Mouse (Mus musculus): ENCODE measurements around the gene Entpd7. TPM values are rescaled to one million over a fixed set of nuclear protein-coding genes. Genes with fewer than 3 reads are reported as not detected.

The Entpd7 gene
- polyA plus RNA-seq, 1 experiment from 2014 or later = 7.1 TPM

GRCm38 (mm10) chr19:43709317-43709716 lies 19.8 kb downstream of the Entpd7 start:
- Histone ChIP-seq H3K36me3 (ENCODE audit: control insufficient read depth, insufficient read depth, low read length) (peaks cover 27% of the 10 kb centered on the region), H3K9ac (ENCODE audit: low read depth, low read length) (no peak overlapping the region), H3K4me2 (ENCODE audit: low read length) (no peak overlapping the region), H3K4me3 (ENCODE audit: low read depth, low read length) (no peak overlapping the region), H3K9me3 (replicated peaks; ENCODE audit: control insufficient read depth, low read length, poor library complexity, severe bottlenecking) (no peaks in the 10 kb centered on the region), H3K27me3 (ENCODE audit: control insufficient read depth, insufficient read depth, low read depth, low read length) (no peaks in the 10 kb centered on the region), H3K27ac (ENCODE audit: low read length) (no peak overlapping the region), H3K4me1 (ENCODE audit: control insufficient read depth, insufficient read depth, low read length) (0 out of 2 replicates have a peak, but pooled peaks cover 3% of the 10 kb centered on the region)
- ATAC-seq = no peak
- WGBS = 68% methylated on average over 8 of the region's 8 CpGs

GRCm38 (mm10) chr19:43711159-43711916 lies 21.9 kb downstream of the Entpd7 start:
- Histone ChIP-seq H3K36me3 (ENCODE audit: control insufficient read depth, insufficient read depth, low read length) (peaks cover 11% of the 10 kb centered on the region; the same call in 1 of the 2 replicates), H3K27ac (ENCODE audit: low read length) (no peak overlapping the region), H3K4me2 (ENCODE audit: low read length) (no peak overlapping the region), H3K4me1 (ENCODE audit: control insufficient read depth, insufficient read depth, low read length) (0 out of 2 replicates have a peak, but pooled peaks cover 3% of the 10 kb centered on the region), H3K9ac (ENCODE audit: low read depth, low read length) (no peak overlapping the region), H3K4me3 (ENCODE audit: low read depth, low read length) (no peak overlapping the region), H3K27me3 (ENCODE audit: control insufficient read depth, insufficient read depth, low read depth, low read length) (no peaks in the 10 kb centered on the region), H3K9me3 (replicated peaks; ENCODE audit: control insufficient read depth, low read length, poor library complexity, severe bottlenecking) (no peaks in the 10 kb centered on the region)
- no peak for ATAC-seq
- 59% methylated on average over 22 of the region's 22 CpGs for WGBS

- Histone ChIP-seq H3K9ac (ENCODE audit: low read depth, low read length) (no peak overlapping the region), H3K27ac (ENCODE audit: low read length) (no peak overlapping the region), H3K4me3 (ENCODE audit: low read depth, low read length) (no peak overlapping the region), H3K36me3 (ENCODE audit: control insufficient read depth, insufficient read depth, low read length) (peaks cover 11% of the 10 kb centered on the region; the same call in 1 of the 2 replicates), H3K27me3 (ENCODE audit: control insufficient read depth, insufficient read depth, low read depth, low read length) (no peaks in the 10 kb centered on the region), H3K9me3 (replicated peaks; ENCODE audit: control insufficient read depth, low read length, poor library complexity, severe bottlenecking) (no peaks in the 10 kb centered on the region), H3K4me2 (ENCODE audit: low read length) (no peak overlapping the region), H3K4me1 (ENCODE audit: control insufficient read depth, insufficient read depth, low read length) (0 out of 2 replicates have a peak, but pooled peaks cover 3% of the 10 kb centered on the region)
- no peak for ATAC-seq
- 73% methylated on average over 5 of the region's 5 CpGs for WGBS
Observed at GRCm38 (mm10) chr19:43711971-43712370, 22.5 kb downstream of the Entpd7 start.

DNA sequence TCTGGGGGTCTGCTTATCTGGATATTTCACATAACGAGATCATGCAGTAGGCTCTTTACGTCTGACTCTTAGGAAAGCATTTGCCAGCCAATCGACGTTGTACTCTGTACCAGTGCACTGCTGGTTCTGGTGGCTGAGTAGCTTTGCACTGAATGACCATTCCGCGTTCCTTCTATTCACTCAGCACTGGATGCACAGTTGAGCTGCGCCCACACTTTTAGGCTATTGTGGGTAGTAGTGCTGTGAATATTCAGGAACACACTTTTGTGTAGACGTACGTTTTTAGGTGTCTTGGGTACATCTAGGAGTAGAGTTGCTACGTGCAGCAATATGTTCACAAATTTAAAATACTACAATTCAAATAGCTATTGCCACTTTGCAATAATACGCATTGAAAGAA lies 30.6 kb downstream of the Entpd7 start:
- Histone ChIP-seq H3K27ac (ENCODE audit: low read length) (no peak overlapping the region), H3K4me3 (ENCODE audit: low read depth, low read length) (no peak overlapping the region), H3K4me2 (ENCODE audit: low read length) (no peak overlapping the region), H3K9me3 (replicated peaks; ENCODE audit: control insufficient read depth, low read length, poor library complexity, severe bottlenecking) (no peaks in the 10 kb centered on the region), H3K9ac (ENCODE audit: low read depth, low read length) (no peak overlapping the region), H3K4me1 (ENCODE audit: control insufficient read depth, insufficient read depth, low read length) (no peaks in the 10 kb centered on the region), H3K27me3 (ENCODE audit: control insufficient read depth, insufficient read depth, low read depth, low read length) (no peaks in the 10 kb centered on the region), H3K36me3 (ENCODE audit: control insufficient read depth, insufficient read depth, low read length) (peaks cover 4% of the 10 kb centered on the region)
- no peak for ATAC-seq
- 94% methylated on average over 11 of the region's 11 CpGs for WGBS

DNA sequence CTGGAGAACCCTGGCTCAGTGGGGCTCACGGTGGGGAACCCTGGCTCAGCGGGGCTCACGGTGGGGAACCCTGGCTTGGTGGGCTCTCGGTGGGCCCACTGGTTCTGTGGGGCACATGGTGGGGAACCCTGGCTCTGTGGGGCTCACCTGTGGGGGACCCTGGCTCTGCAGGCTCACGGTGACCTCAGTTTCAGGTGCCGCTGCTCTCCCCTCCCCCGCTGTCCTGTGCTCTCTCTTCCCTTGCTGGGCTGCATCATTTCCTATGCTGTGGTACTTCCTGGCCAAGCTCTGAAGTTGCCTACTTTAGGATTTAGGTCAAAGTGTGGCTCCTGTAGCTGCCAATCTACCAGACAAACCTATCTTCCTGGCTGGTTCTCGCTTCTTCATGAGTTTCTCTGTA lies 33.4 kb downstream of the Entpd7 start:
- H3K4me3 ChIP-seq (ENCODE audit: low read depth, low read length) = no peak overlapping the region
- peaks cover 16% of the 10 kb centered on the region for H3K36me3 ChIP-seq (ENCODE audit: control insufficient read depth, insufficient read depth, low read length)
- no peaks in the 10 kb centered on the region for H3K9me3 ChIP-seq (replicated peaks; ENCODE audit: control insufficient read depth, low read length, poor library complexity, severe bottlenecking)
- 81% methylated on average over 8 of the region's 8 CpGs for WGBS
- H3K4me2 ChIP-seq (ENCODE audit: low read length) = no peak overlapping the region
- H3K27ac ChIP-seq (ENCODE audit: low read length) = no peak overlapping the region
- no peaks in the 10 kb centered on the region for H3K27me3 ChIP-seq (ENCODE audit: control insufficient read depth, insufficient read depth, low read depth, low read length)
- no peak overlapping the region for H3K9ac ChIP-seq (ENCODE audit: low read depth, low read length)
- H3K4me1 ChIP-seq (ENCODE audit: control insufficient read depth, insufficient read depth, low read length) = no peaks in the 10 kb centered on the region
- ATAC-seq = no peak

DNA sequence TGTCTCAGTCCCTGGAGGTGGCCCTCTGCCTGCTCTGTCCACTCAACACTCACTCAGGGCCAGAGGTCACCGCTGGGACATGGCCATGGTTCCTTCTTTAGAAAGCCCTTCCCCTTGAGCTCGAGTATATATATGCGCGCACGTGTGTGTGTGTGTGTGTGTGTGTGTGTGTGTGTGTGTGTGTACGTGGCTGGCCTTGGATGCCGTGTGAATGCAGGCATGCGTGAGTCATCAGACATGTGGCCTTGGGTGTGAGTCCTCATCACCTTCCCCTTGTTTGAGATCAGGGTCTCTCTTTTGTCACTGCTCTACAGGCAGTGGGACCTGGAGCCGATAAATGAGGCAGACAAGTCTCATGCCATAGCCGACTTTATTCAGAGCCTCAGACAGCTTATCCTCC lies 34.0 kb downstream of the Entpd7 start:
- no peak for ATAC-seq
- no peaks in the 10 kb centered on the region for H3K4me1 ChIP-seq (ENCODE audit: control insufficient read depth, insufficient read depth, low read length)
- no peak overlapping the region for H3K4me2 ChIP-seq (ENCODE audit: low read length)
- H3K27ac ChIP-seq (ENCODE audit: low read length) = no peak overlapping the region
- H3K27me3 ChIP-seq (ENCODE audit: control insufficient read depth, insufficient read depth, low read depth, low read length) = no peaks in the 10 kb centered on the region
- WGBS = 82% methylated on average over 9 of the region's 10 CpGs
- no peak overlapping the region for H3K9ac ChIP-seq (ENCODE audit: low read depth, low read length)
- peaks cover 18% of the 10 kb centered on the region for H3K36me3 ChIP-seq (ENCODE audit: control insufficient read depth, insufficient read depth, low read length)
- H3K4me3 ChIP-seq (ENCODE audit: low read depth, low read length) = no peak overlapping the region
- H3K9me3 ChIP-seq (replicated peaks; ENCODE audit: control insufficient read depth, low read length, poor library complexity, severe bottlenecking) = no peaks in the 10 kb centered on the region

GRCm38 (mm10) chr19:43724194-43724593 lies 34.7 kb downstream of the Entpd7 start:
- ATAC-seq = no peak
- peaks cover 21% of the 10 kb centered on the region for H3K36me3 ChIP-seq (ENCODE audit: control insufficient read depth, insufficient read depth, low read length)
- WGBS = 92% methylated on average over 20 of the region's 20 CpGs

DNA sequence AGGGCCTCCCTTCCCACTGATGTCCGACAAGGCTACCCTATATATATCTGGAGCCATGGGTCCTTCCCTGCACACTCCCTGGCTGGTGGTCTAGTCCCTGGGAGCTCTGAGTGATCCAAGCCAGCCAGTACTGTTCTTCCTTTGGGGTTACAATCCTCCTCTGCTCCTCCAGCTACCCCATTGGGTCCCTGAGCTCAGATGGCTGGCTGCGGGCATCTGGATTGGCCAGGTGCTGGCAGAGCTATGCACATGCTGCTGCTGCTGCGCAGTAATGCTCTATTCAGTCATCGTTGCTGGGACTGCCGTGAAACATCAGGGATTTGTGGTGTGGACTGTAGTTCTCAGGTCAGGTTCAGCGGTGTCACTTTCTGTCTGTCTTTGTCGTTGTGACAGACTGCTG lies 35.3 kb downstream of the Entpd7 start:
- Histone ChIP-seq H3K9ac (ENCODE audit: low read depth, low read length) (no peak overlapping the region), H3K4me2 (ENCODE audit: low read length) (no peak overlapping the region), H3K27me3 (ENCODE audit: control insufficient read depth, insufficient read depth, low read depth, low read length) (no peaks in the 10 kb centered on the region), H3K4me1 (ENCODE audit: control insufficient read depth, insufficient read depth, low read length) (no peaks in the 10 kb centered on the region), H3K36me3 (ENCODE audit: control insufficient read depth, insufficient read depth, low read length) (peaks cover 26% of the 10 kb centered on the region), H3K4me3 (ENCODE audit: low read depth, low read length) (no peak overlapping the region), H3K27ac (ENCODE audit: low read length) (no peak overlapping the region), H3K9me3 (replicated peaks; ENCODE audit: control insufficient read depth, low read length, poor library complexity, severe bottlenecking) (no peaks in the 10 kb centered on the region)
- WGBS = 85% methylated on average over 7 of the region's 7 CpGs
- no peak for ATAC-seq

More at GRCm38 (mm10) chr19:43724194-43724593, 34.7 kb downstream of the Entpd7 start:
- Histone ChIP-seq H3K27ac (ENCODE audit: low read length) (no peak overlapping the region), H3K27me3 (ENCODE audit: control insufficient read depth, insufficient read depth, low read depth, low read length) (no peaks in the 10 kb centered on the region), H3K4me3 (ENCODE audit: low read depth, low read length) (no peak overlapping the region), H3K4me2 (ENCODE audit: low read length) (no peak overlapping the region), H3K9ac (ENCODE audit: low read depth, low read length) (no peak overlapping the region), H3K4me1 (ENCODE audit: control insufficient read depth, insufficient read depth, low read length) (no peaks in the 10 kb centered on the region), H3K9me3 (replicated peaks; ENCODE audit: control insufficient read depth, low read length, poor library complexity, severe bottlenecking) (no peaks in the 10 kb centered on the region)

DNA sequence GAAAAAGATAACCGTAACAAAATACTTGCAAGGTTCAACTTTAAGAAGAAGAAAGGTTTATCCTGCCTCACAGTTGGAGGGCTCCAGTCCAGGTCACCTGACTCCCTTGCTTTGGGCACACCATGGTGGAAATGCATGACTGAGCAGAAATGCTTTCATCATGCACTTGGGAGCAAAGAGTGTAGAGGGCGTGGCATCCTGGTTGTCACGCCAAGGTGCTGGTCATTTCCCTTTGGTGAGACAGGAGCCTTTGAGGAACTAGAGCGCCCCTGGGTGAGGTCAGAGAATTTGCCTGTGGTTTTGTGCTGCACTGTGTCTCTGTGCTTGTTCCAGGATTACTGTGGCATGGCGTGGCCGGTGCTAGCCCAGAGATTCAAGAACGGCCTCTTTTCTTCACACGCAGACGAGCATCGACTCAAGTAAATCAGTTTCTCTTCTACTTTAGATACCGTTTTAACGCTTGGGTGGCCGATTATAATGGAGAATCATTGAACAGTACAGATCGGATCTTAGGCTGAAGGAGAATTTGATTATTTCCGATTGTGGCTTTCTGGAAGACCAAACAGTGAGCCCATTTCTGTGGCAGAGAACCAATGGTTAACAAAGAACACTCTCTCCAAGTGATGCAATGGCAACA lies 37.2 kb downstream of the Entpd7 start:
- H3K9ac ChIP-seq (ENCODE audit: low read depth, low read length) = no peak overlapping the region
- no peaks in the 10 kb centered on the region for H3K27me3 ChIP-seq (ENCODE audit: control insufficient read depth, insufficient read depth, low read depth, low read length)
- no peak overlapping the region for H3K4me3 ChIP-seq (ENCODE audit: low read depth, low read length)
- ATAC-seq = no peak
- peaks cover 25% of the 10 kb centered on the region for H3K36me3 ChIP-seq (ENCODE audit: control insufficient read depth, insufficient read depth, low read length)
- H3K9me3 ChIP-seq (replicated peaks; ENCODE audit: control insufficient read depth, low read length, poor library complexity, severe bottlenecking) = no peaks in the 10 kb centered on the region
- no peak overlapping the region for H3K27ac ChIP-seq (ENCODE audit: low read length)
- H3K4me1 ChIP-seq (ENCODE audit: control insufficient read depth, insufficient read depth, low read length) = peaks cover 2% of the 10 kb centered on the region; the same call in 1 of the 2 replicates
- 68% methylated on average over 15 of the region's 15 CpGs for WGBS
- no peak overlapping the region for H3K4me2 ChIP-seq (ENCODE audit: low read length)
